Mouse (Mus musculus): Measurements from ENCODE around the gene Lgals3bp. TPM values are rescaled to one million over a fixed set of nuclear protein-coding genes. Genes with fewer than 3 reads are reported as not detected.

Gene Lgals3bp
- polyA plus RNA-seq, 1 experiment from 2014 or later = 43.7 TPM

- H3K27ac ChIP-seq (ENCODE audit: low read length) = no peak overlapping the region
- H3K4me3 ChIP-seq (ENCODE audit: low read depth, low read length) = no peak overlapping the region
Measured at GRCm38 (mm10) chr11:118416046-118416445, 14.2 kb upstream of the Lgals3bp start.

GRCm38 (mm10) chr11:118415630-118416029 lies 13.7 kb upstream of the Lgals3bp start:
- no peaks in the 10 kb centered on the region for H3K9me3 ChIP-seq (replicated peaks; ENCODE audit: control insufficient read depth, low read length)
- H3K4me1 ChIP-seq (ENCODE audit: control insufficient read depth, low read depth, low read length) = peaks cover 17% of the 10 kb centered on the region
- no peak overlapping the region for H3K4me3 ChIP-seq (ENCODE audit: low read depth, low read length)
- no peak for ATAC-seq (ENCODE audit: low read depth)
- no peak overlapping the region for H3K27ac ChIP-seq (ENCODE audit: low read length)
- no peak overlapping the region for H3K4me2 ChIP-seq (ENCODE audit: low read depth, low read length)
- no peaks in the 10 kb centered on the region for H3K27me3 ChIP-seq (ENCODE audit: control insufficient read depth, insufficient read depth, low read depth, low read length)
- WGBS (ENCODE audit: insufficient replicate concordance) = 64% methylated on average over 6 of the region's 6 CpGs
- H3K36me3 ChIP-seq (ENCODE audit: control insufficient read depth, insufficient read depth) = no peaks in the 10 kb centered on the region; the same call in none of the 2 replicates
- no peak overlapping the region for H3K9ac ChIP-seq (ENCODE audit: low read depth, low read length)

More at GRCm38 (mm10) chr11:118416046-118416445, 14.2 kb upstream of the Lgals3bp start:
- Histone ChIP-seq H3K27me3 (ENCODE audit: control insufficient read depth, insufficient read depth, low read depth, low read length) (no peaks in the 10 kb centered on the region), H3K9ac (ENCODE audit: low read depth, low read length) (no peak overlapping the region), H3K4me1 (ENCODE audit: control insufficient read depth, low read depth, low read length) (peaks cover 17% of the 10 kb centered on the region), H3K36me3 (ENCODE audit: control insufficient read depth, insufficient read depth) (no peaks in the 10 kb centered on the region; the same call in 1 of the 2 replicates), H3K4me2 (ENCODE audit: low read depth, low read length) (no peak overlapping the region), H3K9me3 (replicated peaks; ENCODE audit: control insufficient read depth, low read length) (no peaks in the 10 kb centered on the region)
- no peak for ATAC-seq (ENCODE audit: low read depth)
- 75% methylated on average over 7 of the region's 7 CpGs for WGBS (ENCODE audit: insufficient replicate concordance)

GRCm38 (mm10) chr11:118414270-118414669 lies 12.4 kb upstream of the Lgals3bp start:
- Histone ChIP-seq H3K9ac (ENCODE audit: low read depth, low read length) (no peak overlapping the region), H3K9me3 (replicated peaks; ENCODE audit: control insufficient read depth, low read length) (no peaks in the 10 kb centered on the region), H3K27ac (ENCODE audit: low read length) (no peak overlapping the region), H3K36me3 (ENCODE audit: control insufficient read depth, insufficient read depth) (no peaks in the 10 kb centered on the region; the same call in none of the 2 replicates), H3K27me3 (ENCODE audit: control insufficient read depth, insufficient read depth, low read depth, low read length) (no peaks in the 10 kb centered on the region), H3K4me1 (ENCODE audit: control insufficient read depth, low read depth, low read length) (peaks cover 12% of the 10 kb centered on the region), H3K4me2 (ENCODE audit: low read depth, low read length) (no peak overlapping the region), H3K4me3 (ENCODE audit: low read depth, low read length) (no peak overlapping the region)
- 68% methylated on average over 5 of the region's 5 CpGs for WGBS (ENCODE audit: insufficient replicate concordance)
- ATAC-seq (ENCODE audit: low read depth) = no peak

- no peaks in the 10 kb centered on the region for H3K27me3 ChIP-seq (ENCODE audit: control insufficient read depth, insufficient read depth, low read depth, low read length)
- 71% methylated on average over 4 of the region's 4 CpGs for WGBS (ENCODE audit: insufficient replicate concordance)
- H3K9me3 ChIP-seq (replicated peaks; ENCODE audit: control insufficient read depth, low read length) = no peaks in the 10 kb centered on the region
- no peaks in the 10 kb centered on the region; the same call in none of the 2 replicates for H3K36me3 ChIP-seq (ENCODE audit: control insufficient read depth, insufficient read depth)
- H3K4me2 ChIP-seq (ENCODE audit: low read depth, low read length) = no peak overlapping the region
- no peak overlapping the region for H3K9ac ChIP-seq (ENCODE audit: low read depth, low read length)
- peaks cover 8% of the 10 kb centered on the region for H3K4me1 ChIP-seq (ENCODE audit: control insufficient read depth, low read depth, low read length)
- ATAC-seq (ENCODE audit: low read depth) = no peak
- no peak overlapping the region for H3K27ac ChIP-seq (ENCODE audit: low read length)
- H3K4me3 ChIP-seq (ENCODE audit: low read depth, low read length) = no peak overlapping the region
Measured at GRCm38 (mm10) chr11:118413055-118413454, 11.2 kb upstream of the Lgals3bp start.

GRCm38 (mm10) chr11:118412601-118413000 lies 10.7 kb upstream of the Lgals3bp start:
- H3K9me3 ChIP-seq (replicated peaks; ENCODE audit: control insufficient read depth, low read length) = no peaks in the 10 kb centered on the region
- 81% methylated on average over 2 of the region's 2 CpGs for WGBS (ENCODE audit: insufficient replicate concordance)
- H3K4me3 ChIP-seq (ENCODE audit: low read depth, low read length) = no peak overlapping the region
- ATAC-seq (ENCODE audit: low read depth) = no peak
- H3K27ac ChIP-seq (ENCODE audit: low read length) = no peak overlapping the region
- no peak overlapping the region for H3K9ac ChIP-seq (ENCODE audit: low read depth, low read length)
- H3K4me1 ChIP-seq (ENCODE audit: control insufficient read depth, low read depth, low read length) = peaks cover 3% of the 10 kb centered on the region
- H3K27me3 ChIP-seq (ENCODE audit: control insufficient read depth, insufficient read depth, low read depth, low read length) = no peaks in the 10 kb centered on the region
- no peaks in the 10 kb centered on the region; the same call in none of the 2 replicates for H3K36me3 ChIP-seq (ENCODE audit: control insufficient read depth, insufficient read depth)
- H3K4me2 ChIP-seq (ENCODE audit: low read depth, low read length) = no peak overlapping the region

GRCm38 (mm10) chr11:118411271-118411670 lies 9.4 kb upstream of the Lgals3bp start:
- Histone ChIP-seq H3K9ac (ENCODE audit: low read depth, low read length) (no peak overlapping the region), H3K36me3 (ENCODE audit: control insufficient read depth, insufficient read depth) (peaks cover 3% of the 10 kb centered on the region), H3K27ac (ENCODE audit: low read length) (no peak overlapping the region), H3K4me1 (ENCODE audit: control insufficient read depth, low read depth, low read length) (no peaks in the 10 kb centered on the region), H3K9me3 (replicated peaks; ENCODE audit: control insufficient read depth, low read length) (no peaks in the 10 kb centered on the region), H3K27me3 (ENCODE audit: control insufficient read depth, insufficient read depth, low read depth, low read length) (no peaks in the 10 kb centered on the region), H3K4me2 (ENCODE audit: low read depth, low read length) (no peak overlapping the region), H3K4me3 (ENCODE audit: low read depth, low read length) (no peak overlapping the region)
- 82% methylated on average over 8 of the region's 8 CpGs for WGBS (ENCODE audit: insufficient replicate concordance)
- no peak for ATAC-seq (ENCODE audit: low read depth)

GRCm38 (mm10) chr11:118410479-118410878 lies 8.6 kb upstream of the Lgals3bp start:
- H3K9ac ChIP-seq (ENCODE audit: low read depth, low read length) = no peak overlapping the region
- 79% methylated on average over 10 of the region's 10 CpGs for WGBS (ENCODE audit: insufficient replicate concordance)
- H3K4me1 ChIP-seq (ENCODE audit: control insufficient read depth, low read depth, low read length) = no peaks in the 10 kb centered on the region
- H3K4me2 ChIP-seq (ENCODE audit: low read depth, low read length) = no peak overlapping the region
- H3K27me3 ChIP-seq (ENCODE audit: control insufficient read depth, insufficient read depth, low read depth, low read length) = no peaks in the 10 kb centered on the region
- peaks cover 3% of the 10 kb centered on the region for H3K36me3 ChIP-seq (ENCODE audit: control insufficient read depth, insufficient read depth)
- no peaks in the 10 kb centered on the region for H3K9me3 ChIP-seq (replicated peaks; ENCODE audit: control insufficient read depth, low read length)
- H3K4me3 ChIP-seq (ENCODE audit: low read depth, low read length) = no peak overlapping the region
- no peak for ATAC-seq (ENCODE audit: low read depth)
- no peak overlapping the region for H3K27ac ChIP-seq (ENCODE audit: low read length)

GRCm38 (mm10) chr11:118410073-118410444 lies 8.2 kb upstream of the Lgals3bp start:
- no peaks in the 10 kb centered on the region for H3K27me3 ChIP-seq (ENCODE audit: control insufficient read depth, insufficient read depth, low read depth, low read length)
- H3K4me2 ChIP-seq (ENCODE audit: low read depth, low read length) = no peak overlapping the region
- H3K9ac ChIP-seq (ENCODE audit: low read depth, low read length) = no peak overlapping the region
- H3K27ac ChIP-seq (ENCODE audit: low read length) = no peak overlapping the region
- H3K36me3 ChIP-seq (ENCODE audit: control insufficient read depth, insufficient read depth) = peaks cover 3% of the 10 kb centered on the region
- no peak for ATAC-seq (ENCODE audit: low read depth)
- H3K9me3 ChIP-seq (replicated peaks; ENCODE audit: control insufficient read depth, low read length) = no peaks in the 10 kb centered on the region
- no peak overlapping the region for H3K4me3 ChIP-seq (ENCODE audit: low read depth, low read length)
- no peaks in the 10 kb centered on the region for H3K4me1 ChIP-seq (ENCODE audit: control insufficient read depth, low read depth, low read length)
- WGBS (ENCODE audit: insufficient replicate concordance) = 48% methylated on average over 1 of the region's 1 CpGs

GRCm38 (mm10) chr11:118409106-118410072 lies 7.5 kb upstream of the Lgals3bp start:
- no peak overlapping the region for H3K4me2 ChIP-seq (ENCODE audit: low read depth, low read length)
- H3K27me3 ChIP-seq (ENCODE audit: control insufficient read depth, insufficient read depth, low read depth, low read length) = no peaks in the 10 kb centered on the region

More at GRCm38 (mm10) chr11:118409106-118410072, 7.5 kb upstream of the Lgals3bp start:
- WGBS (ENCODE audit: insufficient replicate concordance) = 57% methylated on average over 12 of the region's 12 CpGs
- Histone ChIP-seq H3K27ac (ENCODE audit: low read length) (no peak overlapping the region), H3K9ac (ENCODE audit: low read depth, low read length) (no peak overlapping the region), H3K4me3 (ENCODE audit: low read depth, low read length) (no peak overlapping the region), H3K9me3 (replicated peaks; ENCODE audit: control insufficient read depth, low read length) (no peaks in the 10 kb centered on the region), H3K36me3 (ENCODE audit: control insufficient read depth, insufficient read depth) (peaks cover 3% of the 10 kb centered on the region), H3K4me1 (ENCODE audit: control insufficient read depth, low read depth, low read length) (no peaks in the 10 kb centered on the region)
- ATAC-seq (ENCODE audit: low read depth) = no peak
